Mouse (Mus musculus): ENCODE data around the gene Calml3. TPM values are rescaled to one million over a fixed set of nuclear protein-coding genes. Genes with fewer than 3 reads are reported as not detected.

The Calml3 gene
- total RNA-seq (2015) (not detected in 2 replicates), total RNA-seq (2017) (not detected in 2 replicates)

GRCm38 (mm10) chr13:3804186-3804585 is at the start of gene Calml3:
TSS of gene Calml3 (minus strand) at chr13:3804316.
- ATAC-seq (replicated peaks; ENCODE audit: poor library complexity): no peak

- no peak for ATAC-seq (replicated peaks; ENCODE audit: poor library complexity)
Measured at GRCm38 (mm10) chr13:3850330-3850729, 46.2 kb upstream of the Calml3 start.

GRCm38 (mm10) chr13:3840662-3841061 is 36.5 kb upstream of the Calml3 start:
- peak; percentile 24 for ATAC-seq (replicated peaks; ENCODE audit: poor library complexity)

- peak; percentile 73 for ATAC-seq (replicated peaks; ENCODE audit: poor library complexity)
Measured at GRCm38 (mm10) chr13:3837312-3837807, 33.2 kb upstream of the Calml3 start, which contains the start of gene Calm4. TSS of gene Calm4 (plus strand) at chr13:3837757.

- ATAC-seq (replicated peaks; ENCODE audit: poor library complexity): peak; percentile 5
Measured at GRCm38 (mm10) chr13:3833644-3834043, 29.5 kb upstream of the Calml3 start.

- ATAC-seq (replicated peaks; ENCODE audit: poor library complexity): peak; percentile 69
Measured at GRCm38 (mm10) chr13:3832450-3832849, 28.3 kb upstream of the Calml3 start.

- peak; percentile 27 for ATAC-seq (replicated peaks; ENCODE audit: poor library complexity)
Measured at GRCm38 (mm10) chr13:3831994-3832393, 27.9 kb upstream of the Calml3 start.

- ATAC-seq (replicated peaks; ENCODE audit: poor library complexity): no peak; the same call in 1 of the 2 replicates
Measured at GRCm38 (mm10) chr13:3831546-3831945, 27.4 kb upstream of the Calml3 start.

- ATAC-seq (replicated peaks; ENCODE audit: poor library complexity): peak; percentile 52
Measured at GRCm38 (mm10) chr13:3825726-3826125, 21.6 kb upstream of the Calml3 start.

GRCm38 (mm10) chr13:3822105-3822504 is 18.0 kb upstream of the Calml3 start:
- peak; percentile 65 for ATAC-seq (replicated peaks; ENCODE audit: poor library complexity)

GRCm38 (mm10) chr13:3818740-3819076 is 14.6 kb upstream of the Calml3 start:
- no peak for ATAC-seq (replicated peaks; ENCODE audit: poor library complexity)

- peak; percentile 86 for ATAC-seq (replicated peaks; ENCODE audit: poor library complexity)
Measured at GRCm38 (mm10) chr13:3818012-3818739, 14.1 kb upstream of the Calml3 start.

- no peak for ATAC-seq (replicated peaks; ENCODE audit: poor library complexity)
Measured at GRCm38 (mm10) chr13:3807131-3807827, 3.2 kb upstream of the Calml3 start.

- ATAC-seq (replicated peaks; ENCODE audit: poor library complexity): peak; percentile 61
Measured at GRCm38 (mm10) chr13:3805638-3806037, 1.5 kb upstream of the Calml3 start.

GRCm38 (mm10) chr13:3805132-3805531 is 1.0 kb upstream of the Calml3 start:
- no peak for ATAC-seq (replicated peaks; ENCODE audit: poor library complexity)

GRCm38 (mm10) chr13:3799386-3799785 is 4.7 kb downstream of the Calml3 start:
- no peak for ATAC-seq (replicated peaks; ENCODE audit: poor library complexity)

- no peak for ATAC-seq (replicated peaks; ENCODE audit: poor library complexity)
Measured at GRCm38 (mm10) chr13:3798751-3799150, 5.4 kb downstream of the Calml3 start.

- ATAC-seq (replicated peaks; ENCODE audit: poor library complexity): no peak
Measured at GRCm38 (mm10) chr13:3796649-3797048, 7.5 kb downstream of the Calml3 start.

- no peak for ATAC-seq (replicated peaks; ENCODE audit: poor library complexity)
Measured at GRCm38 (mm10) chr13:3789531-3789930, 14.6 kb downstream of the Calml3 start.

- ATAC-seq (replicated peaks; ENCODE audit: poor library complexity): no peak
Measured at GRCm38 (mm10) chr13:3788588-3788987, 15.5 kb downstream of the Calml3 start.

- ATAC-seq (replicated peaks; ENCODE audit: poor library complexity): no peak
Measured at GRCm38 (mm10) chr13:3787644-3788043, 16.5 kb downstream of the Calml3 start.

GRCm38 (mm10) chr13:3787102-3787501 is 17.0 kb downstream of the Calml3 start:
- no peak for ATAC-seq (replicated peaks; ENCODE audit: poor library complexity)
